Mouse (Mus musculus): Measurements from ENCODE around the gene Fli1. TPM values are rescaled to one million over a fixed set of nuclear protein-coding genes. Genes with fewer than 3 reads are reported as not detected.

Fli1 gene
- polyA plus RNA-seq, 1 experiment from 2014 or later, result 20.2 TPM

DNA sequence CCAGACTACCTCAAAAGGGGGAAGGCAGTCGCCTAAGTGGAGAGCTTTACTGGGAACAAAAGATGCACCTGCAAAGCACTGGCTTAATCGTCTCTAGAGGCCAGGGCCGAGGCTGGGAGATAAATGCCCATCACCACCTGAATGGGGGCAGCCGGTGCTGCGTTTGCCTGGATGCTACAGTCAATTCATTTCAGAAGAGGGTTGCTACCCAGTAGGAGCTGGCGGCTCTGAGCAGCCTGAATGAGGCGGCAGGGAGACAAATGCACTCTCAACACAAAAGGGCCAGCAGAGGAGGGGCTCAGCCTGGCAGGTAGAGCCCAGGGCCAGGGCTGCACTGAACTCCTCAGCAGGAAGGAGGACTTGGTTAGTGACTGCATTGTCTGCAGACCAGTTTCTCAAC, 92.5 kb downstream of the Fli1 start:
- H3K36me3 ChIP-seq, result peaks cover 14% of the 10 kb centered on the region; the same call in 1 of the 2 replicates
- H3K4me1 ChIP-seq (replicated peaks), result peaks cover 2% of the 10 kb centered on the region
- H3K4me2 ChIP-seq, result no peak overlapping the region
- no peaks in the 10 kb centered on the region for H3K9me3 ChIP-seq (replicated peaks)
- H3K27me3 ChIP-seq (replicated peaks), result no peaks in the 10 kb centered on the region
- H3K4me3 ChIP-seq, result no peak overlapping the region
- ATAC-seq (ENCODE audit: insufficient number of reproducible peaks, low FRiP score), result no peak
- no peak overlapping the region for H3K9ac ChIP-seq
- 41% methylated on average over 7 of the region's 7 CpGs for WGBS
- no peak overlapping the region for H3K27ac ChIP-seq (ENCODE audit: poor library complexity, severe bottlenecking)

DNA sequence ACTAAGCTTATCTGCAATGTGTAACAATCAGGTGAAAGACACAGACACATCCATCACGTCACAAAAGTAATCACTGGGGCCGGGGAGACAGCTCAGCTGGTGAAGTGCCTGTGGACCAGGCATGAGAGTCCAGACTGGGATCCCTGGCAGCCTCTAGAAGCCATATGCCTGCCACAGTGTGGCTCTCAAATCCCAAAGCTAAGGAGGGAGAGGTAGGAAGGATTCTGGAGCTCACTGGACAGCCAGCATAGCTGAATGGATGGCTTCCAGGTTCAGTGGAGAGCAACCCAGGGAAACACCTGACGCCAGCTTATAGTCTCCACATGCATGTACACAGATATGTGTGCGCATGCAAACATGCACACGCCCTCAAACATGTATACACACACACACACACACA, 93.9 kb downstream of the Fli1 start:
- Histone ChIP-seq H3K4me2 (no peak overlapping the region), H3K27ac (ENCODE audit: poor library complexity, severe bottlenecking) (no peak overlapping the region), H3K4me1 (replicated peaks) (peaks cover 13% of the 10 kb centered on the region), H3K36me3 (peaks cover 11% of the 10 kb centered on the region; the same call in 1 of the 2 replicates), H3K9me3 (replicated peaks) (no peaks in the 10 kb centered on the region), H3K27me3 (replicated peaks) (no peaks in the 10 kb centered on the region), H3K9ac (no peak overlapping the region), H3K4me3 (no peak overlapping the region)
- 66% methylated on average over 5 of the region's 5 CpGs for WGBS
- no peak for ATAC-seq (ENCODE audit: insufficient number of reproducible peaks, low FRiP score)

DNA sequence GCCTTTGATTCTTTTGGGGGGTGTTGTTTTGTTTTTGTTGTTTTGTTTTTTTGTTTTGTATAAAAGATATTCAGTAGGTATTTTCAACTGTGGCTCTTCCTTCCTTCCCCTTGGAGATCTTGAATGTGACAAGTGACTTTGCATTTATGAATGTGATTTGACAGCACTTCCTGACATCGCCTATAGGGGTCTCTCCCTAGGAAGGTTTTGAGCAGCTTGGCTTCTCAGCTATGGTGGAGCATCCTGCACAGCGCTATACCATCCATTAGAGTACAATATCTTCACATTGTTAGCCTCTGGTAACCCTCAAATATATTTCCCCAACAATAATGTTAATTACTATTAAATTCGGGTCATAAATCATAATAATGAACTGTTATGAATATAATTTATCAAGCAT, 96.9 kb downstream of the Fli1 start:
- peaks cover 17% of the 10 kb centered on the region for H3K4me1 ChIP-seq (replicated peaks)
- peaks cover 11% of the 10 kb centered on the region; the same call in 1 of the 2 replicates for H3K36me3 ChIP-seq
- no peaks in the 10 kb centered on the region for H3K9me3 ChIP-seq (replicated peaks)
- H3K9ac ChIP-seq, result no peak overlapping the region
- 54% methylated on average over 3 of the region's 3 CpGs for WGBS
- H3K27me3 ChIP-seq (replicated peaks), result no peaks in the 10 kb centered on the region
- H3K4me3 ChIP-seq, result no peak overlapping the region
- H3K27ac ChIP-seq (ENCODE audit: poor library complexity, severe bottlenecking), result no peak overlapping the region
- ATAC-seq (ENCODE audit: insufficient number of reproducible peaks, low FRiP score), result no peak
- H3K4me2 ChIP-seq, result no peak overlapping the region

DNA sequence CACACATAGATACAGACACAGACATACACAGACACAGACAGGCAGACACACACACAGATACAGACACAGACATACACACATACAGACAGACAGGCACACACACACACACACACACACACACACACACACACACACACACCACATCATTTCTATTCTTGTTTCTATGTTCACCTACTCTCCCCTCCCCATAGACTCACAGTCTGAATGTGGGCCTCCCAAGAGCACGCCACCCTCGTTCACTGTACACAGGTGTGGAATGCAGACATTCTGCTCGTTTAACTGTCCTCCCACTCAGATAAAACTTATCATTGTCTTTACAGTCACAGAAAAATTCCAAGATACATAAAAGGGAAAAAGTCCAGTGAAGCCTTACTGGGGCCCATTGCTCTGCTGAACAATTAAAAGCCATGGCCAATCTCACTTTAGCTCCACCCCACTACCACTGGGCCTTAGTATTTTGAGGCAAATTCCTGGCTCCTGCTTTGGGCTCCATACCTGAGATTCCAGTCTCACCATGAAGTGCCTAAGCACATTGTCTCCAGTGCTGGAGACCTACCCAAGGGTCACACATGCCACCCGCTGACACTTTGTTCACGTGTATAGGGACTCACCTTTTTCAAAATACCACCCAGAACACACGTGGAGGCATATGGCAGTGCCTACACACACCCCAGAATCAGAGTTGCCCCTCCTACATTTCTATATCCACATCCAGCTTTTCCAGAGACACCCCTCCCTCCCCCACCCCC, 98.0 kb downstream of the Fli1 start:
- Histone ChIP-seq H3K27me3 (replicated peaks) (no peaks in the 10 kb centered on the region), H3K4me3 (no peak overlapping the region), H3K9me3 (replicated peaks) (no peaks in the 10 kb centered on the region), H3K27ac (ENCODE audit: poor library complexity, severe bottlenecking) (peak overlapping the region; percentile 78), H3K36me3 (peaks cover 11% of the 10 kb centered on the region; the same call in 1 of the 2 replicates), H3K4me2 (no peak overlapping the region), H3K4me1 (replicated peaks) (peaks cover 17% of the 10 kb centered on the region), H3K9ac (no peak overlapping the region)
- no peak for ATAC-seq (ENCODE audit: insufficient number of reproducible peaks, low FRiP score)
- 54% methylated on average over 6 of the region's 6 CpGs for WGBS

DNA sequence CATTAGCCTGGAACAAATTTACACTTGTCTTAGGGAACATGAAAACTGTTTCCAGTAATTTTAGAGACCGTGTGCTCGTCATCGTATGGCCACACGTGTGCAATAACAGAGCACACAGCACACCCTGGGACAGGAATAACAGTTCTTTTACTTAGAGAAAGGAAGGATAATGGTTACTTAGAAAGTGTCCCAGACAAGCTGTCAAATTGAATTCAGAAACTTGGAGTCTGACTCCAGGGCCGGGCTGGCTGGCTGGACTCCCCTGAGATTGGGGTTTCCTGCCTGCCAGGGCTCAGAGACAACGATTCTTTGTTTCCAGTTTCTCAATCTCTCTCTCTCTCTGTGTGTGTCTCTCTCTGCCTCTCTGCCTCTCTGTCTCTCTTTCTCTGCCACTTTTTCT, 98.8 kb downstream of the Fli1 start:
- peak overlapping the region; percentile 75 for H3K27ac ChIP-seq (ENCODE audit: poor library complexity, severe bottlenecking)
- H3K4me3 ChIP-seq, result no peak overlapping the region
- no peaks in the 10 kb centered on the region for H3K9me3 ChIP-seq (replicated peaks)
- H3K4me1 ChIP-seq (replicated peaks), result peaks cover 17% of the 10 kb centered on the region
- ATAC-seq (ENCODE audit: insufficient number of reproducible peaks, low FRiP score), result peak; percentile 51; the same call in 1 of the 2 replicates
- WGBS, result 43% methylated on average over 6 of the region's 6 CpGs
- H3K4me2 ChIP-seq, result no peak overlapping the region
- H3K9ac ChIP-seq, result no peak overlapping the region
- H3K36me3 ChIP-seq, result peaks cover 5% of the 10 kb centered on the region; the same call in 1 of the 2 replicates
- no peaks in the 10 kb centered on the region for H3K27me3 ChIP-seq (replicated peaks)

DNA sequence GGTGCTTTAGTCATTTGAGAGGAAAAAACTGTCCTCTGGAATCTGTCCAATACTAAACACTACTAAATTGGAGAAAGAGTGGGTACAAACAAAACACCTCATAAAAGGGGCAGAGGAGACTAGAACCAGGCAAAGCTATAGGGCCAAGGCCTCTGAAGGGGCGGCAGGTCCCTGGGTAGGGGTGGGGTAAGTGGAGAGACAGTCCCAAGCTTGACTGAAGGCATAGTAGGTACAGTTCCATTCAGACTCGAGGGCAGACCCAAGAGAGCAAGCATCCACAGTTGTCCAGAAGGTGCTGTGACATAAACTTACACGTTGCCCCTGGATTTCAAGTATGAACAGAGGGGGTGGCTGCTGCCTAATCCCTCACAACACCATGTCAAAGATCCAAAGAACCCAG, 99.5 kb downstream of the Fli1 start:
- peaks cover 17% of the 10 kb centered on the region for H3K4me1 ChIP-seq (replicated peaks)
- no peak overlapping the region for H3K9ac ChIP-seq
- no peak overlapping the region for H3K4me3 ChIP-seq
- no peak overlapping the region for H3K4me2 ChIP-seq
- WGBS, result 62% methylated on average over 3 of the region's 3 CpGs
- no peaks in the 10 kb centered on the region for H3K27me3 ChIP-seq (replicated peaks)
- no peak for ATAC-seq (ENCODE audit: insufficient number of reproducible peaks, low FRiP score)
- peaks cover 4% of the 10 kb centered on the region; the same call in 1 of the 2 replicates for H3K36me3 ChIP-seq
- H3K9me3 ChIP-seq (replicated peaks), result no peaks in the 10 kb centered on the region
- H3K27ac ChIP-seq (ENCODE audit: poor library complexity, severe bottlenecking), result peak overlapping the region; percentile 75

- Histone ChIP-seq H3K9ac (no peak overlapping the region), H3K36me3 (peaks cover 6% of the 10 kb centered on the region; the same call in 1 of the 2 replicates), H3K27me3 (replicated peaks) (no peaks in the 10 kb centered on the region), H3K9me3 (replicated peaks) (no peaks in the 10 kb centered on the region), H3K4me2 (no peak overlapping the region), H3K27ac (ENCODE audit: poor library complexity, severe bottlenecking) (no peak overlapping the region), H3K4me1 (replicated peaks) (no peaks in the 10 kb centered on the region), H3K4me3 (no peak overlapping the region)
- WGBS, result 71% methylated on average over 19 of the region's 19 CpGs
- no peak for ATAC-seq (ENCODE audit: insufficient number of reproducible peaks, low FRiP score)
Measured at GRCm38 (mm10) chr9:32434241-32435213, 108.1 kb downstream of the Fli1 start.

- Histone ChIP-seq H3K27me3 (replicated peaks) (no peaks in the 10 kb centered on the region), H3K4me2 (no peak overlapping the region), H3K4me3 (no peak overlapping the region), H3K4me1 (replicated peaks) (no peaks in the 10 kb centered on the region), H3K9me3 (replicated peaks) (no peaks in the 10 kb centered on the region), H3K36me3 (peaks cover 10% of the 10 kb centered on the region), H3K9ac (no peak overlapping the region), H3K27ac (ENCODE audit: poor library complexity, severe bottlenecking) (no peak overlapping the region)
- WGBS, result 77% methylated on average over 3 of the region's 3 CpGs
- ATAC-seq (ENCODE audit: insufficient number of reproducible peaks, low FRiP score), result no peak
Measured at GRCm38 (mm10) chr9:32431061-32431460, 111.6 kb downstream of the Fli1 start.

- WGBS, result 83% methylated on average over 7 of the region's 7 CpGs
- no peaks in the 10 kb centered on the region for H3K9me3 ChIP-seq (replicated peaks)
- H3K27ac ChIP-seq (ENCODE audit: poor library complexity, severe bottlenecking), result no peak overlapping the region
- ATAC-seq (ENCODE audit: insufficient number of reproducible peaks, low FRiP score), result no peak
- H3K27me3 ChIP-seq (replicated peaks), result no peaks in the 10 kb centered on the region
- peaks cover 34% of the 10 kb centered on the region for H3K36me3 ChIP-seq
- no peak overlapping the region for H3K4me3 ChIP-seq
- no peaks in the 10 kb centered on the region for H3K4me1 ChIP-seq (replicated peaks)
- H3K9ac ChIP-seq, result no peak overlapping the region
- H3K4me2 ChIP-seq, result no peak overlapping the region
Measured at GRCm38 (mm10) chr9:32425321-32425720, 117.3 kb downstream of the Fli1 start.

DNA sequence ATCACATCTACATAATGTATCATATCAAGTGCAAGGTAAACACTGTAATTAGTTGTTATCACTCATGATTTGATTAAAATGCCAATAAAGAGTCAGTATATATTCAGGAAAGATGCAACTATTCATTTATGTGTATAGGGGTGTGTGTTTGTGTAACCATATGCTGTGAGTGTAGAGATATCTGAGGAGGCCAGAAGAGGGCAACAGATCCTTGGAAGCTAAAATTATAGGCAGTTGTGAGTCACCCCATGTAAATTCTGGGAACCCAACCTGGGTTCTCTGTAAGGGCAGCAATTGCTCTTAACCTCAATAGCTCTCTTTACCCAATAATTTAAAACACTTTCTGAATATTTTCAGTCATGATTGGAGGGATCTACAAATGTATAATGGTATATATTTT, 122.0 kb downstream of the Fli1 start:
- peaks cover 32% of the 10 kb centered on the region for H3K36me3 ChIP-seq
- no peak overlapping the region for H3K27ac ChIP-seq (ENCODE audit: poor library complexity, severe bottlenecking)
- H3K4me2 ChIP-seq, result no peak overlapping the region
- no peak overlapping the region for H3K9ac ChIP-seq
- H3K4me3 ChIP-seq, result no peak overlapping the region
- no peaks in the 10 kb centered on the region for H3K27me3 ChIP-seq (replicated peaks)
- H3K9me3 ChIP-seq (replicated peaks), result no peaks in the 10 kb centered on the region
- H3K4me1 ChIP-seq (replicated peaks), result 0 out of 2 replicates have a peak, but pooled peaks cover 8% of the 10 kb centered on the region
- ATAC-seq (ENCODE audit: insufficient number of reproducible peaks, low FRiP score), result no peak
